Mouse (Mus musculus) Patski (cell line): ENCODE results near the gene Aph1b. TPM values are rescaled to one million over a fixed set of nuclear protein-coding genes. Genes with fewer than 3 reads are reported as not detected.
"Not testable (repeated sequence)": the region's sequence is repeated elsewhere in the genome, so short reads cannot be mapped to it uniquely, and the experiment has no call there.

ENCODE experiments used
- ATAC-seq: fragments of 100-300 bp; one replicate; pipeline ENCODE4 v1.8.0; 2021
- CTCF ChIA-PET: fragments of 350-600 bp; sonication (Branson Sonifier 250); formaldehyde crosslinking; loops from one replicate; lab custom pipeline; 2022; ENCODE audit warnings: inconsistent platforms; lab: Charles Lee
- POLR2A ChIA-PET: fragments of 350-600 bp; sonication (Branson Sonifier 250); formaldehyde crosslinking; loops from one replicate; lab custom pipeline; 2022; ENCODE audit warnings: antibody characterized with exemption, inconsistent platforms; lab: Charles Lee
- DNase-seq: peaks from one replicate; pipeline ENCODE4 v3.0.0-alpha.2; 2011; ENCODE audit warnings: low read depth, low spot score
- H3K27me3 ChIP-seq: fragments of 371-371 bp; one replicate; pipeline ENCODE4 v1.5.1; 2021
- CTCF ChIP-seq: fragments of 100-300 bp; IDR thresholded peaks from one replicate; pipeline ENCODE4 v1.5.1; 2021
- in situ Hi-C: fragments of 300-500 bp; cut with MboI; formaldehyde crosslinking; loops from 3 replicates; pipeline ENCODE4 v1.11.1; 2018; ENCODE audit warnings: low pct_unique_long_range_greater_than_20kb, mixed read lengths
- polyA plus RNA-seq: library from polyadenylated mRNA; unstranded; gene quantifications from one replicate; pipeline ENCODE4 v1.2.3, GENCODE M21; 2021

The Aph1b gene
- 10.3 TPM for polyA plus RNA-seq

- no peak for TF ChIP-seq CTCF
- ChIA-PET CTCF (interaction anchor here (0.8 to 3.2 kb wide), 3 partner anchors 11 to 150 kb away, joined by 4 to 11 read pairs (median 5); no protein-coding TSS in a partner anchor), POLR2A (no interaction called here)
- no peaks in the 10 kb centered on the region for H3K27me3 ChIP-seq
- DNase-seq = peak; percentile 89
- in situ Hi-C loops = loop anchor here (5.0 to 25.0 kb wide), 2 partner anchors 37 to 658 kb away; partner anchors contain the start of genes Aph1c, Ciao2a and Snx1
- peak; percentile 94 for ATAC-seq
Observed at GRCm38 (mm10) chr9:66795464-66796324, at the start of gene Aph1b. TSS of gene Aph1b (minus strand) at chr9:66795490.

- H3K27me3 ChIP-seq = no peaks in the 10 kb centered on the region
- CTCF ChIA-PET = no interaction called here
- DNase-seq (no peak), ATAC-seq (peak; percentile 27)
- in situ Hi-C loops = no loop called here
- no peak for TF ChIP-seq CTCF
- POLR2A ChIA-PET = no interaction called here
Observed at GRCm38 (mm10) chr9:66835097-66835480, 39.8 kb upstream of the Aph1b start.

- no peak for TF ChIP-seq CTCF
- CTCF ChIA-PET = no interaction called here
- in situ Hi-C loops = loop anchor here (5.0 kb wide), 1 partner anchor 37 kb away; the partner anchor contains the start of genes Aph1b and Gm10647
- no peaks in the 10 kb centered on the region for H3K27me3 ChIP-seq
- POLR2A ChIA-PET = no interaction called here
- DNase-seq = peak; percentile 76
- peak; percentile 96 for ATAC-seq
Observed at GRCm38 (mm10) chr9:66834318-66835096, 39.2 kb upstream of the Aph1b start, which contains the start of gene Aph1c. TSS of gene Aph1c (minus strand) at chr9:66834726.

- H3K27me3 ChIP-seq = no peaks in the 10 kb centered on the region
- ATAC-seq (no peak), DNase-seq (peak; percentile 25)
- POLR2A ChIA-PET = no interaction called here
- no peak for TF ChIP-seq CTCF
- CTCF ChIA-PET = no interaction called here
- in situ Hi-C loops = loop anchor here (5.0 kb wide), 1 partner anchor 37 kb away; the partner anchor contains the start of genes Aph1b and Gm10647
Observed at GRCm38 (mm10) chr9:66833851-66834250, 38.6 kb upstream of the Aph1b start.

DNA sequence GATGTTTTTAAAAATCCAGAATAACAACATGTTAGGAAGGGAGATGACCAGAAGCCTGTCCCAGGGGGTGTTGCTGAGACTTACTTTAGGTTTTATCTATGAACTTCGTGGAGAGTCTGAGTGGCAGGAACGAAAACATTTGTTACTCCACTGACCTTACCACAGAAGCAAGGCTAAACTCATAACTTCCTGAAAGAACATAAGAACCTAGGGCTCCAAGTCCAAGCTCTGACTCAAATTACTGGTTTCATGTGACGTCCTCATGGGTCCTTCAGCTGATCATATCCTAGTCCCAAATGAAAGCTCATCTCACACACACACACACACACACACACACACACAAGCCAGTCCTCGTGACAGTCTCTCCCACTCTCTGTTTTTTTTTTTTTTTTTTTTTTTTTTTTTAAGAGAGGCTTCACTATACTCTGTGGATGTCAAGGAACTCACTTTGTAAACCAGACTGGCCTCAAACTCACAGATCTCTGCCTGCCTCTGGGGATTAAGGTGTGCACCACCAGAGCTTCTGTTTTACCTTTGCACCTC lies 37.1 kb upstream of the Aph1b start:
- no peaks in the 10 kb centered on the region for H3K27me3 ChIP-seq
- POLR2A ChIA-PET = no interaction called here
- DNase-seq = no peak
- no peak for ATAC-seq
- CTCF ChIA-PET = no interaction called here
- no peak for TF ChIP-seq CTCF
- in situ Hi-C loops = loop anchor here (5.0 kb wide), 1 partner anchor 35 kb away; the partner anchor contains the start of genes Aph1b and Gm10647

- in situ Hi-C loops = no loop called here
- ATAC-seq = no peak
- TF ChIP-seq CTCF = peak; percentile 55
- ChIA-PET CTCF (interaction anchor here (0.7 to 1.1 kb wide), 3 partner anchors 12 to 179 kb away, joined by 3 to 4 read pairs (median 3); no protein-coding TSS in a partner anchor), POLR2A (interaction anchor here (0.6 kb wide), 1 partner anchor 311 kb away, joined by 4 read pairs; no protein-coding TSS in a partner anchor)
- no peak for DNase-seq
- no peaks in the 10 kb centered on the region for H3K27me3 ChIP-seq
Observed at GRCm38 (mm10) chr9:66825990-66826389, 30.7 kb upstream of the Aph1b start.

- POLR2A ChIA-PET = interaction anchor here (0.6 to 1.4 kb wide), 2 partner anchors 157 to 176 kb away, joined by 3 read pairs; no protein-coding TSS in a partner anchor
- H3K27me3 ChIP-seq, DNase-seq, ATAC-seq, in situ Hi-C loops, CTCF ChIA-PET: not testable (repeated sequence)
Observed at GRCm38 (mm10) chr9:66822255-66822654, 27.0 kb upstream of the Aph1b start.

GRCm38 (mm10) chr9:66820996-66821395 lies 25.7 kb upstream of the Aph1b start:
- H3K27me3 ChIP-seq = no peaks in the 10 kb centered on the region
- in situ Hi-C loops = no loop called here
- ATAC-seq = no peak
- POLR2A ChIA-PET = interaction anchor here (0.6 kb wide), 1 partner anchor 12 kb away, joined by 3 read pairs; no protein-coding TSS in a partner anchor
- no peak for TF ChIP-seq CTCF
- DNase-seq = no peak
- CTCF ChIA-PET = no interaction called here

- no peaks in the 10 kb centered on the region for H3K27me3 ChIP-seq
- DNase-seq (no peak), ATAC-seq (no peak)
- no peak for TF ChIP-seq CTCF
- CTCF ChIA-PET = interaction anchor here (1.0 kb wide), 1 partner anchor 13 kb away, joined by 3 read pairs; no protein-coding TSS in a partner anchor
- in situ Hi-C loops = no loop called here
- POLR2A ChIA-PET = no interaction called here
Observed at GRCm38 (mm10) chr9:66813392-66813791, 18.1 kb upstream of the Aph1b start.

DNA sequence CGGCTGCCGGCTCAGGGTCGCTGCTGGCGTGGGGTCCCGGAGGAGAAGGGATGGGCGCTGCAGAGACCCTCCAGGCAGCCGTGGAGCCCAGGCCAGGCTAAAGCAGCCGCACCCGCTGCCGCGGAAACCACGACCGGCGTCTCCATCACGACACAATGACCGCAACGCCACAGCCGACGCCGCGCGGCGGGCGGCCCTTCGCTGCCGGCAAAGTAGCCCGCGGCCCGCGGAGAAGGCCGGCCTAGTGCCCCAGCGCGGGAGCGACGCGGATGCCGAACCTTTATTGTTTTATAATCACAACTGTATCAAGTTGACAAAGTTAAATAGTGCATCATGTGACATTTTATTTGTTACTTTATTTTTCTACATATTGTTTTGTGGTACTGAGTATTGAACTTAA lies 10.7 kb upstream of the Aph1b start:
- in situ Hi-C loops, H3K27me3 ChIP-seq, ATAC-seq, DNase-seq, POLR2A ChIA-PET: not testable (repeated sequence)
- CTCF ChIA-PET = interaction anchor here (1.8 kb wide), 1 partner anchor 10 kb away, joined by 5 read pairs; the partner anchor contains the start of genes Aph1b and Gm10647
